Mouse (Mus musculus): ENCODE results near the gene Tmem25. TPM values are rescaled to one million over a fixed set of nuclear protein-coding genes. Genes with fewer than 3 reads are reported as not detected.
"Not testable (repeated sequence)": the region's sequence is repeated elsewhere in the genome, so short reads cannot be mapped to it uniquely, and the experiment has no call there.

Gene Tmem25
- polyA plus RNA-seq, 1 experiment from 2014 or later = 2.1 TPM

GRCm38 (mm10) chr9:44772392-44772749 lies 26.7 kb downstream of the Tmem25 start:
- no peak for ATAC-seq (replicated peaks; ENCODE audit: insufficient number of reproducible peaks, insufficient read depth, low FRiP score, low read depth)
- Histone ChIP-seq H3K27me3 (no peaks in the 10 kb centered on the region), H3K9me3 (replicated peaks) (no peaks in the 10 kb centered on the region), H3K27ac (peak overlapping the region; percentile 57), H3K4me1 (replicated peaks) (peaks cover 9% of the 10 kb centered on the region), H3K36me3 (peaks cover 9% of the 10 kb centered on the region), H3K4me3 (no peak overlapping the region), H3K4me2 (no peak overlapping the region), H3K9ac (no peak overlapping the region; the same call in 1 of the 2 replicates)
- 13% methylated on average over 5 of the region's 5 CpGs for WGBS

GRCm38 (mm10) chr9:44771376-44771775 lies 27.7 kb downstream of the Tmem25 start:
- ATAC-seq (replicated peaks; ENCODE audit: insufficient number of reproducible peaks, insufficient read depth, low FRiP score, low read depth) = no peak
- WGBS = 91% methylated on average over 5 of the region's 5 CpGs
- H3K4me3 ChIP-seq = no peak overlapping the region
- no peaks in the 10 kb centered on the region for H3K27me3 ChIP-seq
- peaks cover 9% of the 10 kb centered on the region for H3K36me3 ChIP-seq
- no peak overlapping the region for H3K27ac ChIP-seq
- peaks cover 11% of the 10 kb centered on the region for H3K4me1 ChIP-seq (replicated peaks)
- no peak overlapping the region for H3K9ac ChIP-seq
- H3K9me3 ChIP-seq (replicated peaks) = no peaks in the 10 kb centered on the region
- no peak overlapping the region for H3K4me2 ChIP-seq

- not testable (repeated sequence) for H3K9ac ChIP-seq; H3K36me3 ChIP-seq; H3K27me3 ChIP-seq; ATAC-seq (replicated peaks; ENCODE audit: insufficient number of reproducible peaks, insufficient read depth, low FRiP score, low read depth); H3K9me3 ChIP-seq (replicated peaks)
- Histone ChIP-seq H3K27ac (peak overlapping the region; percentile 98), H3K4me1 (replicated peaks) (peaks cover 24% of the 10 kb centered on the region), H3K4me3 (peak overlapping the region; percentile 88), H3K4me2 (peak overlapping the region; percentile 63)
- WGBS = 31% methylated on average over 9 of the region's 9 CpGs
Measured at GRCm38 (mm10) chr9:44768029-44768394, 31.1 kb downstream of the Tmem25 start.

GRCm38 (mm10) chr9:44767101-44768028 lies 31.7 kb downstream of the Tmem25 start, which contains the start of the genes Arcn1 and Ift46:
Gene Arcn1 (minus strand): TSS chr9:44767845.
Gene Ift46 (plus strand): TSS chr9:44767908.
- Histone ChIP-seq H3K4me2 (peak within 1 kb of the TSS; percentile 63), H3K4me3 (peak within 1 kb of the TSS; percentile 88), H3K36me3 (no peaks in the 10 kb centered on the region), H3K27ac (peak within 1 kb of the TSS; percentile 98), H3K27me3 (no peaks in the 10 kb centered on the region), H3K9ac (peak within 1 kb of the TSS; percentile 99), H3K9me3 (replicated peaks) (no peaks in the 10 kb centered on the region), H3K4me1 (replicated peaks) (peaks cover 24% of the 10 kb centered on the region)
- WGBS = under 1% methylated on average over 82 of the region's 82 CpGs
- ATAC-seq (replicated peaks; ENCODE audit: insufficient number of reproducible peaks, insufficient read depth, low FRiP score, low read depth) = peak; percentile 88

- Histone ChIP-seq H3K4me2 (no peak overlapping the region), H3K9me3 (replicated peaks) (no peaks in the 10 kb centered on the region), H3K4me3 (no peak overlapping the region), H3K4me1 (replicated peaks) (peaks cover 29% of the 10 kb centered on the region), H3K36me3 (peaks cover 31% of the 10 kb centered on the region), H3K27ac (no peak overlapping the region), H3K27me3 (no peaks in the 10 kb centered on the region), H3K9ac (no peak overlapping the region)
- 58% methylated on average over 2 of the region's 2 CpGs for WGBS
- no peak for ATAC-seq (replicated peaks; ENCODE audit: insufficient number of reproducible peaks, insufficient read depth, low FRiP score, low read depth)
Measured at GRCm38 (mm10) chr9:44760873-44761272, 38.2 kb downstream of the Tmem25 start.

- ATAC-seq (replicated peaks; ENCODE audit: insufficient number of reproducible peaks, insufficient read depth, low FRiP score, low read depth) = no peak
- Histone ChIP-seq H3K9me3 (replicated peaks) (no peaks in the 10 kb centered on the region), H3K36me3 (peaks cover 84% of the 10 kb centered on the region), H3K27ac (no peak overlapping the region), H3K4me2 (no peak overlapping the region), H3K27me3 (no peaks in the 10 kb centered on the region), H3K4me3 (no peak overlapping the region), H3K9ac (no peak overlapping the region), H3K4me1 (replicated peaks) (no peaks in the 10 kb centered on the region)
- 90% methylated on average over 7 of the region's 7 CpGs for WGBS
Measured at GRCm38 (mm10) chr9:44748473-44748872, 50.6 kb downstream of the Tmem25 start.

- H3K4me1 ChIP-seq (replicated peaks) = no peaks in the 10 kb centered on the region
- no peak for ATAC-seq (replicated peaks; ENCODE audit: insufficient number of reproducible peaks, insufficient read depth, low FRiP score, low read depth)
- no peak overlapping the region for H3K27ac ChIP-seq
- 96% methylated on average over 3 of the region's 3 CpGs for WGBS
- no peak overlapping the region for H3K4me3 ChIP-seq
- no peaks in the 10 kb centered on the region for H3K9me3 ChIP-seq (replicated peaks)
- H3K27me3 ChIP-seq = no peaks in the 10 kb centered on the region
- no peak overlapping the region for H3K4me2 ChIP-seq
- no peak overlapping the region for H3K9ac ChIP-seq
- H3K36me3 ChIP-seq = peaks cover 86% of the 10 kb centered on the region
Measured at GRCm38 (mm10) chr9:44747341-44747740, 51.8 kb downstream of the Tmem25 start.

GRCm38 (mm10) chr9:44746666-44747065 lies 52.4 kb downstream of the Tmem25 start:
- Histone ChIP-seq H3K4me3 (no peak overlapping the region), H3K4me2 (no peak overlapping the region), H3K27me3 (no peaks in the 10 kb centered on the region), H3K4me1 (replicated peaks) (no peaks in the 10 kb centered on the region), H3K27ac (no peak overlapping the region), H3K9me3 (replicated peaks) (no peaks in the 10 kb centered on the region), H3K36me3 (peaks cover 82% of the 10 kb centered on the region), H3K9ac (no peak overlapping the region)
- ATAC-seq (replicated peaks; ENCODE audit: insufficient number of reproducible peaks, insufficient read depth, low FRiP score, low read depth) = no peak
- WGBS = 79% methylated on average over 3 of the region's 3 CpGs

- no peaks in the 10 kb centered on the region for H3K4me1 ChIP-seq (replicated peaks)
- H3K4me3 ChIP-seq = no peak overlapping the region
- no peak overlapping the region for H3K4me2 ChIP-seq
- peaks cover 79% of the 10 kb centered on the region for H3K36me3 ChIP-seq
- H3K9me3 ChIP-seq (replicated peaks) = no peaks in the 10 kb centered on the region
- H3K27ac ChIP-seq = no peak overlapping the region
- WGBS = 88% methylated on average over 7 of the region's 7 CpGs
- no peak overlapping the region for H3K9ac ChIP-seq
- no peak for ATAC-seq (replicated peaks; ENCODE audit: insufficient number of reproducible peaks, insufficient read depth, low FRiP score, low read depth)
- no peaks in the 10 kb centered on the region for H3K27me3 ChIP-seq
Measured at GRCm38 (mm10) chr9:44745371-44745770, 53.7 kb downstream of the Tmem25 start.

Other genes with a start within 250 kb of the Tmem25 start
- gene Cxcr5, start 237.4 kb downstream of the Tmem25 start, polyA plus RNA-seq (2015; fragmentation: Nextera tagmentation; extraction: Ambion mirVana) = 0.05 and 0.23 TPM in 2 replicates
- 10.7 and 10.9 TPM in 2 replicates for gene Ddx6, start 194.4 kb downstream of the Tmem25 start, polyA plus RNA-seq (2015; fragmentation: Nextera tagmentation; extraction: Ambion mirVana)
- not detected in 2 replicates for gene Treh, start 126.1 kb downstream of the Tmem25 start, polyA plus RNA-seq (2015; fragmentation: Nextera tagmentation; extraction: Ambion mirVana)
- 23.7 and 31.3 TPM in 2 replicates for gene Phldb1, start 64.1 kb downstream of the Tmem25 start, polyA plus RNA-seq (2015; fragmentation: Nextera tagmentation; extraction: Ambion mirVana)
- gene Arcn1, start 31.5 kb downstream of the Tmem25 start, polyA plus RNA-seq (2015; fragmentation: Nextera tagmentation; extraction: Ambion mirVana) = 106 and 125 TPM in 2 replicates
- 54.3 and 66.6 TPM in 2 replicates for gene Ift46, start 31.4 kb downstream of the Tmem25 start, polyA plus RNA-seq (2015; fragmentation: Nextera tagmentation; extraction: Ambion mirVana)
- 0.30 and 1.1 TPM in 2 replicates for gene Ttc36, start 3.8 kb upstream of the Tmem25 start, polyA plus RNA-seq (2015; fragmentation: Nextera tagmentation; extraction: Ambion mirVana)
- gene Kmt2a, start 82.0 kb upstream of the Tmem25 start, polyA plus RNA-seq (2015; fragmentation: Nextera tagmentation; extraction: Ambion mirVana) = 9.3 and 10.1 TPM in 2 replicates
- gene Atp5l, start 121.4 kb upstream of the Tmem25 start, polyA plus RNA-seq (2015; fragmentation: Nextera tagmentation; extraction: Ambion mirVana) = 1,028 and 1,424 TPM in 2 replicates
- 14.7 and 17.6 TPM in 2 replicates for gene Ube4a, start 166.3 kb upstream of the Tmem25 start, polyA plus RNA-seq (2015; fragmentation: Nextera tagmentation; extraction: Ambion mirVana)
- gene Cd3g, start 181.1 kb upstream of the Tmem25 start, polyA plus RNA-seq (2015; fragmentation: Nextera tagmentation; extraction: Ambion mirVana) = 5.5 and 64.7 TPM in 2 replicates
- gene Cd3d, start 182.5 kb upstream of the Tmem25 start, polyA plus RNA-seq (2015; fragmentation: Nextera tagmentation; extraction: Ambion mirVana) = 1.4 and 16.0 TPM in 2 replicates
- gene Cd3e, start 210.3 kb upstream of the Tmem25 start, polyA plus RNA-seq (2015; fragmentation: Nextera tagmentation; extraction: Ambion mirVana) = 2.9 and 43.3 TPM in 2 replicates
- gene Mpzl2, start 240.5 kb upstream of the Tmem25 start, polyA plus RNA-seq (2015; fragmentation: Nextera tagmentation; extraction: Ambion mirVana) = 1.1 and 7.4 TPM in 2 replicates

Measured in heart, embryonic 15.5 days (tissue).